Mouse (Mus musculus) heart, embryonic 12.5 days (tissue): ENCODE results near the gene 1500011B03Rik. TPM values are rescaled to one million over a fixed set of nuclear protein-coding genes. Genes with fewer than 3 reads are reported as not detected.
A peak's percentile ranks its signal among the peaks of the same experiment; 100 is the strongest.

Experiments
- ATAC-seq: fragments of 200-750 bp; cut with Nextera tagmentation; 2 replicates; pipeline ENCODE4 v1.8.0; 2017; ENCODE audit warnings: moderate TSS enrichment, moderate library complexity; ENCODE audit not compliant: insufficient number of reproducible peaks, low FRiP score
- H3K27ac ChIP-seq: fragments of 300-500 bp; sonication (generic); 2 replicates; pipeline ENCODE4 v1.5.1; 2016; ENCODE audit warnings: mild to moderate bottlenecking, moderate library complexity; ENCODE audit not compliant: poor library complexity, severe bottlenecking
- H3K27me3 ChIP-seq: fragments of 300-500 bp; sonication (generic); replicated peaks from 2 replicates; pipeline ENCODE4 v1.6.1; 2016; ENCODE audit warnings: mild to moderate bottlenecking, moderate library complexity
- H3K36me3 ChIP-seq: fragments of 300-500 bp; sonication (generic); 2 replicates; pipeline ENCODE4 v1.6.1; 2016; ENCODE audit warnings: mild to moderate bottlenecking, moderate library complexity
- H3K4me1 ChIP-seq: fragments of 300-500 bp; sonication (generic); replicated peaks from 2 replicates; pipeline ENCODE4 v1.6.1; 2016; ENCODE audit warnings: mild to moderate bottlenecking
- H3K4me2 ChIP-seq: fragments of 300-500 bp; sonication (generic); 2 replicates; pipeline ENCODE4 v1.6.1; 2016; ENCODE audit warnings: mild to moderate bottlenecking, moderate library complexity
- H3K4me3 ChIP-seq: fragments of 300-500 bp; sonication (generic); 2 replicates; pipeline ENCODE4 v1.5.1; 2016; ENCODE audit warnings: mild to moderate bottlenecking
- H3K9ac ChIP-seq: fragments of 300-500 bp; sonication (generic); 2 replicates; pipeline ENCODE4 v1.6.1; 2016; ENCODE audit warnings: mild to moderate bottlenecking, moderate library complexity
- H3K9me3 ChIP-seq: fragments of 300-500 bp; sonication (generic); replicated peaks from 2 replicates; pipeline ENCODE4 v1.6.1; 2016; ENCODE audit warnings: mild to moderate bottlenecking, moderate library complexity
- WGBS: fragments of 180-500 bp; shearing (Covaris S2); methylation state at CpG from one replicate; pipeline ENCODE4 v1.1.7; 2016; 5-methylcytosine and 5-hydroxymethylcytosine counted together
- polyA plus RNA-seq: library from polyadenylated mRNA; unstranded; fragments of >200 nt; fragmentation: Nextera tagmentation; extraction: Ambion mirVana; gene quantifications from 2 replicates; pipeline ENCODE4 v1.2.1, GENCODE M21; 2016

Gene 1500011B03Rik
- polyA plus RNA-seq, 1 experiment from 2014 or later = 53.2 TPM

DNA sequence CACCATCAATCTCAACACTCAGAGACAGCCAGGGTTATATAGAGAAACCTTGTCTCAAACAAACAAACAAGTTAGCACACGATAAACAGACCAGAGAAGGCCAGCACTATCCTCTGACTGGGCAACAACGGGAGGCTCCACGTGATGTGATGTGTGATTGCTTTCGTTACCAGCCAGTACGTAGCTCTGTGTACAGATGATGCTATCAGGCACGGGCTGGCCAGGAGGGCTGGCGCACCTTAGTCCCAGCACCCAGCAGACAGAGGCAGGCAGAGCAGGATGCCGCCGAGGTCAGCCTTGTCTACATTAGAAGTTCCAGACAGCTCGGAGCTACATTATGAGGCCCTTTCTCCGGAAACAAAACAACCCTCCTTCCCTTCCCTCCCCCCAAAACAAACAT lies 23.4 kb downstream of the 1500011B03Rik start:
- Histone ChIP-seq H3K36me3 (peaks cover 69% of the 10 kb centered on the region), H3K4me3 (no peak overlapping the region), H3K4me2 (no peak overlapping the region), H3K4me1 (peaks cover 21% of the 10 kb centered on the region), H3K9ac (no peak overlapping the region), H3K27me3 (no peaks in the 10 kb centered on the region), H3K9me3 (no peaks in the 10 kb centered on the region), H3K27ac (no peak overlapping the region)
- ATAC-seq = no peak
- 65% methylated on average over 11 of the region's 11 CpGs for WGBS

DNA sequence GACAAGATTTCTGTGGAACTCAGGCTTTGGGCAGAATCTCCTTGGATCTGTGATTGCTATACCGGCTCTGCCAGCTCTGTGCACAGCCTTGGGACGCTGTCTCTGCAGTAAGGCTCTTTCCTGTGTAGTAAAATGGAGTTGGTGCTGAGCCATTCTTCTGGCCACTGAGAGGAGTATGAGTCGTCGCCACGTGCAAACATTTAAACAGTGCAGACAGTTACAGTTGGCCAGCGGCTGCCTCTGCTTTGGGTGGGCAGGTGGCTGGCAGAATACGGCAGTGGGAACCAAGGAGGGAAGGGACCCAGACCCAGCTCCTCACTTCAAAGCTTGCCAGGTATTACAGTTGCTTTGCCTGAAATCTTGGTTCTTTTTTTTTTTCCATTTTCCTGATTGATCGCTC lies 26.0 kb downstream of the 1500011B03Rik start:
- peaks cover 63% of the 10 kb centered on the region for H3K36me3 ChIP-seq
- 85% methylated on average over 8 of the region's 8 CpGs for WGBS
- H3K4me2 ChIP-seq = peak overlapping the region; percentile 69; the same call in 1 of the 2 replicates

DNA sequence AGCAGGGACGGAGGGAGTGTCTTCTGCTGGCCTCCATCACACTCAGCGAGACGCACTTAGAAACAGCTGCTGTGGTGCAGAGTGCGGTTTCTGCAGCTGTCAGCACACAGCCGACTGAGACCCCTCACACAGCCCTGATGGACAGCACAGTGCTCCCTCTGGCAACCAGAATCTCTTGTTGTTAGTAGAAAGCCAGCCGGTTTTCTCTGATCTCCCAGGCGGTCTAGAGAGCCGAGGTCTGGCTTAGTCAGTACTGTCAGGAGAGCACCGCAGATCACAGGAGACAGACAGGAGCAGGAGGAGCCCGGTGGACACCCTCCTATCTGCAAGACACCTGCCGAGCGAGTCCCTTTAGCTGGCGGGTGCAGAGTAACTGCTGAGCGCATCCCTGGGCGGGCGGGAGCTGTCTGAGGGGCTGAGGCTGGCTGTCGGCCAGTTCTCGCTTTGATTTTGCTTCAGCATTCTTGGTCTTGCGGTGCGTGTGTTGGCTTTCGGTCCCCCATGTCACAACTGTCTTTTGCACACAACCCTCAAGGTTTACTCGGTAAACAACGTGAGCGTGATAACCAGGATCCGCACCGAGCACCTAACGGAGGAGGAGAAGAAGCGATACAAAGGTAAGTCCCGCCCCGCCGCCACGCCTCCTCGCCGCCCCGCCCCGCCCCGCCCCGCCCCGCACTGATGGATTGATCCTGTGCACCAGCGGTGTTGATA lies 26.8 kb downstream of the 1500011B03Rik start:
- no peaks in the 10 kb centered on the region for H3K9me3 ChIP-seq
- peak overlapping the region; percentile 69 for H3K4me2 ChIP-seq
- peak overlapping the region; percentile 42; the same call in 1 of the 2 replicates for H3K9ac ChIP-seq
- H3K27me3 ChIP-seq = no peaks in the 10 kb centered on the region
- ATAC-seq = peak; percentile 56; the same call in 1 of the 2 replicates
- H3K4me3 ChIP-seq = peak overlapping the region; percentile 35
- 8% methylated on average over 40 of the region's 40 CpGs for WGBS
- H3K4me1 ChIP-seq = peaks cover 25% of the 10 kb centered on the region
- no peak overlapping the region for H3K27ac ChIP-seq
- peaks cover 64% of the 10 kb centered on the region for H3K36me3 ChIP-seq

More for the DNA sequence above, 26.0 kb downstream of the 1500011B03Rik start:
- peaks cover 25% of the 10 kb centered on the region for H3K4me1 ChIP-seq
- no peak overlapping the region for H3K4me3 ChIP-seq
- H3K27me3 ChIP-seq = no peaks in the 10 kb centered on the region
- no peaks in the 10 kb centered on the region for H3K9me3 ChIP-seq
- ATAC-seq = no peak
- H3K9ac ChIP-seq = no peak overlapping the region
- no peak overlapping the region for H3K27ac ChIP-seq

DNA sequence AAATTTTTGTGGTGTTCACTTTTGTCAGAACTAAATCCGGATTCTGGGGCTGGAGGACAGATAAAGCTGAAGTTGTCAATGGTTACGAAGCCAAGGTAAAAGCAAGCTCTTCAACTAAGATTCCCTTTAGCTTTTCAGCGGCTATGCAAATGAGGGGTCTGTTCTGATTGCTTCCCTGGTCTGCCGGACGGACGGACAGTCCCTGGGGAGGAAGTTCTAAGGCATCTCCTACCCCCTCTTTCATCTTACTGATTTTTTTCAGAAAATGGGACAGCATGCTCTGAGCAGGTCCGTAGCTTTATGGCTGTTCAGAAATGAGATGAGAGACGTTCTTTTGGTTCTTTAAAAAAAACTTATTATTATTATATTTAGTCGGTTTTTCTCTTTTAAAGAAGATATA lies 27.6 kb downstream of the 1500011B03Rik start:
- Histone ChIP-seq H3K4me3 (no peak overlapping the region), H3K36me3 (peaks cover 64% of the 10 kb centered on the region), H3K4me2 (0 out of 2 replicates have a peak overlapping the region, but pooled peaks have one; percentile 6), H3K27me3 (no peaks in the 10 kb centered on the region), H3K27ac (no peak overlapping the region), H3K9me3 (no peaks in the 10 kb centered on the region), H3K4me1 (peaks cover 25% of the 10 kb centered on the region), H3K9ac (no peak overlapping the region)
- WGBS = 55% methylated on average over 9 of the region's 9 CpGs
- no peak for ATAC-seq

DNA sequence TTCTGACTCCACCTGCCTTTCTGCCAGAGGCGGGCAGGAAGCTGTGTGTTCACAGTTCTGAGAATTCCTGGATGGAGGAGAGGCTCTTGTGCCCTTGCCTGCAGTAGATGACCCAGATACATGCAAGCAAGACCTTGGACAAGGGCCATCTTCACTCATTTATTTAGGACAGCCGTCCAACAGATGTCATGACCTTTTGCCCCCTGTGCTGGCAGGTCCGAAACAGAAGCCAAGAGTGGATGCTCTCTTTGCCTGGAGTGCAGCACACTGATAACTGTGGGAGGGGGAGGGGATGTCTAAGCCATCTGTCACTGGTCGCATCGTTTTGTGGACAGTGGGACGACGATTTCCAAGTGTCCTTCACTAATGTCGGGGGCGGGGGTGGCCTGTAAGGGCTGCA lies 28.0 kb downstream of the 1500011B03Rik start:
- ATAC-seq = no peak
- H3K9me3 ChIP-seq = no peaks in the 10 kb centered on the region
- peak overlapping the region; percentile 6; the same call in 1 of the 2 replicates for H3K27ac ChIP-seq
- no peak overlapping the region for H3K4me3 ChIP-seq
- no peak overlapping the region for H3K9ac ChIP-seq
- no peaks in the 10 kb centered on the region for H3K27me3 ChIP-seq
- WGBS = 25% methylated on average over 9 of the region's 9 CpGs
- H3K4me1 ChIP-seq = peaks cover 25% of the 10 kb centered on the region
- H3K36me3 ChIP-seq = peaks cover 64% of the 10 kb centered on the region
- H3K4me2 ChIP-seq = 0 out of 2 replicates have a peak overlapping the region, but pooled peaks have one; percentile 6

DNA sequence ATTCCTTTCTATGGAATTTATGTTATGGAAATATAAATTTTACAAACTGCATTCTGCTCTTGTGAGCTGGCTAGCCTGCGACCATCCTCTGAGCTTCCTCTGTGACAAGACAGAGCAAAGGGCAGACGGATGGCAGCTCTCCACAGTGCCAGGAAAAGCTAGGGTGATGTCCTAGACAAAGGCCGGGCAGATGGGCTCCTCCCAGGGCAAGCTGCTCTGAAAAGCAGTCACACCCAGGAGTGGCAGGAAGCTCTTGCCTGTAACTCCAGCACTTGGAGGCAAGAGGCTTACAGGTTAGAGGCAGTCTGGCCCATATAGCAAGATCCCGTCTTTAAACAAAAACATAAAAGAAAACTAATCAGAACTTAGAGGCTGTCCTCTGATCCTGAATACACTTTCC lies 28.7 kb downstream of the 1500011B03Rik start:
- no peaks in the 10 kb centered on the region for H3K9me3 ChIP-seq
- H3K9ac ChIP-seq = no peak overlapping the region
- 69% methylated on average over 4 of the region's 4 CpGs for WGBS
- H3K4me1 ChIP-seq = peaks cover 25% of the 10 kb centered on the region
- peaks cover 61% of the 10 kb centered on the region for H3K36me3 ChIP-seq
- no peak for ATAC-seq
- peak overlapping the region; percentile 6; the same call in 1 of the 2 replicates for H3K27ac ChIP-seq
- no peak overlapping the region for H3K4me2 ChIP-seq
- no peak overlapping the region for H3K4me3 ChIP-seq
- no peaks in the 10 kb centered on the region for H3K27me3 ChIP-seq

DNA sequence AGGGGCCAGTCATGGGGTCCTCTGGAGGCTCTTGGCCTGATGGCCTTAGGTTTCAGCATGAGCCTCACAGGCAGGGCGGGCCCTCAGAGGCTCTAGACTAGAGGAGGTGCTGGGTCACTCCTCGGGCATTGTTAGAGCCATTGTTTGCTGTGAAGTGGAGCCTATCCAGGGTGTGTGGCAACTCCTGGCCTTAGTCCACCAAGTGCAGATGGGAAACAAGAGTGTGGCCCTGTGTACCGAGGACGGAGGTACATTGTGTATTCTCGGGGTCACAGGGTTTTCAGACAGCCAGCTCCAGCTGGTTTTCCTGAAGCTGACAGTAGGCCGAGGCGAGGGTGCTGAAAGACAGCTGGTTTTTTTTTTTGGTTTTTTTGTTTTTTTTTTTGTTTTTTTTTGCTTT lies 30.0 kb downstream of the 1500011B03Rik start:
- Histone ChIP-seq H3K9ac (no peak overlapping the region), H3K9me3 (no peaks in the 10 kb centered on the region), H3K27ac (no peak overlapping the region), H3K4me3 (no peak overlapping the region), H3K36me3 (peaks cover 57% of the 10 kb centered on the region), H3K27me3 (no peaks in the 10 kb centered on the region), H3K4me2 (no peak overlapping the region), H3K4me1 (peaks cover 25% of the 10 kb centered on the region)
- no peak for ATAC-seq
- 82% methylated on average over 7 of the region's 7 CpGs for WGBS

DNA sequence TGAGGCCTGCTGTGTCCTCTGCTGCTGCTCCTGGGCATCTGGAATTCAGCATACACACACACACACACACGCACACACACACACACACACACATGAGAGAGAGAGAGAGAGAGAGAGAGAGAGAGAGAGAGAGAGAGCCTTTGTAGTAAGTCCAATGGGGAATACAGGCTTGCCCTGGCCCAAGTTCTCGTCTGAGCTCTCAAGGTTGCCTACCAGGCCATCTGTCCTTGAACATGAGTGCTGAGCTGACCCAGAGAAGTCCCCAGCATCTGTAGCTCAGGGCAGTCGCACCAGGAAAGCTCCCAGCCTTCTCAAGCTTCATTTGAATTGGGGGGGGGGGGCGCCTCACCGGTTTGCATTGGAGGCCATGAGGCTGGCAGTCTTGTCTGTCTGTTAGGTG lies 38.1 kb downstream of the 1500011B03Rik start:
- 0 out of 2 replicates have a peak overlapping the region, but pooled peaks have one; percentile 43 for H3K9ac ChIP-seq
- peak overlapping the region; percentile 69 for H3K27ac ChIP-seq
- H3K9me3 ChIP-seq = no peaks in the 10 kb centered on the region
- H3K4me3 ChIP-seq = no peak overlapping the region
- H3K4me2 ChIP-seq = no peak overlapping the region
- H3K36me3 ChIP-seq = peaks cover 37% of the 10 kb centered on the region
- WGBS = 69% methylated on average over 5 of the region's 5 CpGs
- no peak for ATAC-seq
- H3K4me1 ChIP-seq = peaks cover 48% of the 10 kb centered on the region
- H3K27me3 ChIP-seq = no peaks in the 10 kb centered on the region

DNA sequence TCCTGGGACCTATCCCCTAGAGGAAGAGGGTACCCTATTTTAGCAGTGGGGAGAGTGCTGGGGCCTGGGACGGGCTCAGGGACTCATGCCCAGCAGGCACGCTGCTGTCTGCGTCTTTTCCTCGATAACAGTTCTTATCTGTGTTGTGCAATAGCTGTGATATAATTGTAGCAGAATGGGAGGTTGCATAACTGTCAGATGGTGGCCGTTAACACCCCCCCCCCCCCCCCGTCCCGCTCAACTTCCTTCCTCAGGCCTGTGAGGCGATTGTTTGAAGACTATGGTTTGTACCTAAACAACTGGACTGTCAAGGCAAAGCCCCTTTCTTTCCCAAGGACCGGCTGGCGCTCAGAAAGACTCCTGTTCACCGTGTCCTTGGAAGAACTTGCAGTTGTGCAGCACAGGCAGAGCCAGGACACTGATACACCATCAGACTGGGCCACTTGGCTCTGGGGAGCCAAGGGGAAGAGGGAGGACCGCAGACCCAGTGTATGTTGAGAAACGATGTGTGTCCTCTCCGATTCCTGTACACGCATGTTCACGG lies 38.6 kb downstream of the 1500011B03Rik start:
- WGBS = 42% methylated on average over 16 of the region's 16 CpGs
- Histone ChIP-seq H3K36me3 (peaks cover 37% of the 10 kb centered on the region), H3K4me2 (0 out of 2 replicates have a peak overlapping the region, but pooled peaks have one; percentile 17), H3K4me1 (peaks cover 53% of the 10 kb centered on the region), H3K9ac (0 out of 2 replicates have a peak overlapping the region, but pooled peaks have one; percentile 43), H3K4me3 (no peak overlapping the region), H3K27me3 (no peaks in the 10 kb centered on the region), H3K9me3 (no peaks in the 10 kb centered on the region), H3K27ac (peak overlapping the region; percentile 69)
- ATAC-seq = 0 out of 2 replicates have a peak, but pooled peaks have one; percentile 10

DNA sequence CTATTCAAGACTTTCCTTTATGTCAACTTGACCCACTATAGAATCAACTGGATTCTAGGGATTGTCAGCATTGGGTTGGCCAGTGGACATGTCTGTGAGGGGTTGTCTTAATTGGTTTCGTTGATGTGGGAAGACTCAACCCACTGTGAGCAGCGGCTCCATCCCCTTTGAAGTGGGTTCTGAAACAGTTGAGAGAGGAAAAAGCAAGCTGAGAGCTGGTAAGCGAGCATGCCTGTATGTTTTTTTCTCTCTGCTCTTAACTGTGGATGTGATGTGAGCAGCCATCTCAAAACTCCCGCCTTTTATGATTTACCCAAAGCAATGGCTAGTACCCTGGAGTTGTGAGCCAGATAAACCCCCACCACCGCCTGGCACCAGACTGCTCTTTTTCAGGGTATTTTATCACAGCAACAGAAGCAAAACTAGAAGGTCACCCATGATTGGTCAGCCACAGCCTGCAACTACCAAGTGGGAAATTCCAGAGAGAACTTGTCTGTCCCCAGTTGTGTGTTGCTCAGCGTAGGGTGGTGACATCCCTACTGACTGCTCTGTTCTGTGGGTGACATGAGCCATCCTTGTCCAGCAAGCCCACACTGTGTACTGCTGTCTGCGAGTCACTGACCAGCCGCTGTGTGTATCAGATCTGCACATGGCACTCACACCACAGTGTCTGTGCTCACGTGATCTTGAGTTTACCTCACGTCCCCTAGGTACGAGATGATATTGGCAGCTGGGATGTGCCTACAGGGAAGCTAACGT lies 39.7 kb downstream of the 1500011B03Rik start:
- Histone ChIP-seq H3K27me3 (no peaks in the 10 kb centered on the region), H3K9me3 (no peaks in the 10 kb centered on the region), H3K4me1 (peaks cover 64% of the 10 kb centered on the region), H3K9ac (no peak overlapping the region), H3K4me2 (no peak overlapping the region), H3K4me3 (no peak overlapping the region), H3K36me3 (peaks cover 27% of the 10 kb centered on the region), H3K27ac (no peak overlapping the region)
- 0 out of 2 replicates have a peak, but pooled peaks have one; percentile 35 for ATAC-seq
- WGBS = 57% methylated on average over 12 of the region's 12 CpGs

DNA sequence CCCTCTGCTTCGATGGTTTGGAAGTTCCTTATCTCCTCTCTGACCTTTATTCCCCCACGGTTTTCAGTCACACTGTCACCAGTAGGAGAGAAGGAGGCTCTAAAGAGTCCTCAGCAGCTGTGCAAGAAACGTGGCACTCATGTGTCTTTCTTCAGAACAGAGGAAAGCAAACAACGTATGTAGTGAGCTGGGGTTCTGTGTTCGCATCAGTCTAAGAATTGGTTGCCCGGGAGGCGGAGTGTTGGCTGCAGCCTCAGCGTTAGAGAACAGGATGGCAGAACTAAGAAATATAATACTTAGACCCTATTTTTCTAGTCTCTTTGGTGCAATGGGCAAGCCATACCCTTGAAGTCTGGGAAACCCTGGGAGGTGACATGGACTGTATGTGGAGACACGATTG lies 40.3 kb downstream of the 1500011B03Rik start:
- peaks cover 64% of the 10 kb centered on the region for H3K4me1 ChIP-seq
- H3K4me2 ChIP-seq = no peak overlapping the region
- no peak overlapping the region for H3K9ac ChIP-seq
- WGBS = 61% methylated on average over 9 of the region's 9 CpGs
- no peak overlapping the region for H3K27ac ChIP-seq
- no peak overlapping the region for H3K4me3 ChIP-seq
- ATAC-seq = no peak
- no peaks in the 10 kb centered on the region for H3K9me3 ChIP-seq
- no peaks in the 10 kb centered on the region for H3K27me3 ChIP-seq
- peaks cover 23% of the 10 kb centered on the region for H3K36me3 ChIP-seq
